Mouse (Mus musculus): ENCODE data around the gene Nras. TPM values are rescaled to one million over a fixed set of nuclear protein-coding genes. Genes with fewer than 3 reads are reported as not detected.

Gene Nras
- polyA plus RNA-seq, 1 experiment from 2014 or later: 82.9 TPM

- Histone ChIP-seq H3K9me3 (0 out of 2 replicates have a peak, but pooled peaks cover 8% of the 10 kb centered on the region), H3K36me3 (peaks cover 73% of the 10 kb centered on the region), H3K9ac (replicated peaks) (no peak overlapping the region), H3K4me3 (replicated peaks) (no peak overlapping the region), H3K27ac (no peak overlapping the region), H3K4me1 (replicated peaks) (no peaks in the 10 kb centered on the region), H3K4me2 (no peak overlapping the region), H3K27me3 (no peaks in the 10 kb centered on the region)
- no peak for ATAC-seq (ENCODE audit: insufficient number of reproducible peaks, insufficient read depth, low FRiP score, low TSS enrichment, low read depth)
- WGBS: 90% methylated on average over 8 of the region's 8 CpGs
These were observed 8.8 kb downstream of the Nras start for GRCm38 (mm10) chr3:103066927-103067326.

- no peak overlapping the region for H3K27ac ChIP-seq
- no peak overlapping the region for H3K4me2 ChIP-seq
- peaks cover 53% of the 10 kb centered on the region for H3K36me3 ChIP-seq
- ATAC-seq (ENCODE audit: insufficient number of reproducible peaks, insufficient read depth, low FRiP score, low TSS enrichment, low read depth): no peak
- no peaks in the 10 kb centered on the region for H3K4me1 ChIP-seq (replicated peaks)
- no peaks in the 10 kb centered on the region for H3K27me3 ChIP-seq
- 0 out of 2 replicates have a peak, but pooled peaks cover 8% of the 10 kb centered on the region for H3K9me3 ChIP-seq
- H3K9ac ChIP-seq (replicated peaks): no peak overlapping the region
- H3K4me3 ChIP-seq (replicated peaks): no peak overlapping the region
- WGBS: 89% methylated on average over 6 of the region's 6 CpGs
These were observed 10.9 kb downstream of the Nras start for GRCm38 (mm10) chr3:103068971-103069370.

GRCm38 (mm10) chr3:103073771-103074170, 15.7 kb downstream of the Nras start, which contains the start of gene Ampd1:
Gene Ampd1 (plus strand): TSS chr3:103074014.
- Histone ChIP-seq H3K4me3 (replicated peaks) (no peak within 1 kb of the TSS), H3K9me3 (0 out of 2 replicates have a peak, but pooled peaks cover 8% of the 10 kb centered on the region), H3K27ac (no peak within 1 kb of the TSS), H3K36me3 (peaks cover 8% of the 10 kb centered on the region), H3K4me1 (replicated peaks) (no peaks in the 10 kb centered on the region), H3K4me2 (no peak within 1 kb of the TSS), H3K27me3 (no peaks in the 10 kb centered on the region), H3K9ac (replicated peaks) (no peak within 1 kb of the TSS)
- no peak for ATAC-seq (ENCODE audit: insufficient number of reproducible peaks, insufficient read depth, low FRiP score, low TSS enrichment, low read depth)
- WGBS: 67% methylated on average over 5 of the region's 5 CpGs

- Histone ChIP-seq H3K9me3 (0 out of 2 replicates have a peak, but pooled peaks cover 8% of the 10 kb centered on the region), H3K4me2 (no peak overlapping the region), H3K9ac (replicated peaks) (no peak overlapping the region), H3K36me3 (no peaks in the 10 kb centered on the region), H3K4me1 (replicated peaks) (no peaks in the 10 kb centered on the region), H3K4me3 (replicated peaks) (no peak overlapping the region), H3K27ac (no peak overlapping the region), H3K27me3 (no peaks in the 10 kb centered on the region)
- ATAC-seq (ENCODE audit: insufficient number of reproducible peaks, insufficient read depth, low FRiP score, low TSS enrichment, low read depth): no peak
- 85% methylated on average over 9 of the region's 9 CpGs for WGBS
These were observed 17.8 kb downstream of the Nras start for GRCm38 (mm10) chr3:103075871-103076270.

- H3K4me3 ChIP-seq (replicated peaks): no peak overlapping the region
- no peaks in the 10 kb centered on the region for H3K4me1 ChIP-seq (replicated peaks)
- H3K9ac ChIP-seq (replicated peaks): no peak overlapping the region
- H3K9me3 ChIP-seq: 0 out of 2 replicates have a peak, but pooled peaks cover 4% of the 10 kb centered on the region
- no peak overlapping the region for H3K4me2 ChIP-seq
- no peak overlapping the region for H3K27ac ChIP-seq
- WGBS: 91% methylated on average over 9 of the region's 9 CpGs
- no peak for ATAC-seq (ENCODE audit: insufficient number of reproducible peaks, insufficient read depth, low FRiP score, low TSS enrichment, low read depth)
- H3K36me3 ChIP-seq: no peaks in the 10 kb centered on the region
- no peaks in the 10 kb centered on the region for H3K27me3 ChIP-seq
These were observed 18.4 kb downstream of the Nras start for GRCm38 (mm10) chr3:103076476-103076875.

- H3K9me3 ChIP-seq: no peaks in the 10 kb centered on the region
- no peaks in the 10 kb centered on the region for H3K4me1 ChIP-seq (replicated peaks)
- H3K4me2 ChIP-seq: no peak overlapping the region
- H3K4me3 ChIP-seq (replicated peaks): no peak overlapping the region
- H3K27me3 ChIP-seq: no peaks in the 10 kb centered on the region
- WGBS: 89% methylated on average over 9 of the region's 9 CpGs
- no peak for ATAC-seq (ENCODE audit: insufficient number of reproducible peaks, insufficient read depth, low FRiP score, low TSS enrichment, low read depth)
- H3K9ac ChIP-seq (replicated peaks): no peak overlapping the region
- H3K27ac ChIP-seq: no peak overlapping the region
- no peaks in the 10 kb centered on the region for H3K36me3 ChIP-seq
These were observed 21.2 kb downstream of the Nras start for GRCm38 (mm10) chr3:103079301-103079700.

GRCm38 (mm10) chr3:103081051-103081450, 23.0 kb downstream of the Nras start:
- 82% methylated on average over 11 of the region's 11 CpGs for WGBS

GRCm38 (mm10) chr3:103081861-103082453, 23.9 kb downstream of the Nras start:
- H3K9me3 ChIP-seq: no peaks in the 10 kb centered on the region
- 86% methylated on average over 17 of the region's 17 CpGs for WGBS
- no peak overlapping the region for H3K27ac ChIP-seq
- no peaks in the 10 kb centered on the region for H3K36me3 ChIP-seq
- ATAC-seq (ENCODE audit: insufficient number of reproducible peaks, insufficient read depth, low FRiP score, low TSS enrichment, low read depth): no peak
- H3K4me2 ChIP-seq: no peak overlapping the region
- H3K4me1 ChIP-seq (replicated peaks): no peaks in the 10 kb centered on the region
- H3K9ac ChIP-seq (replicated peaks): no peak overlapping the region
- H3K27me3 ChIP-seq: no peaks in the 10 kb centered on the region
- no peak overlapping the region for H3K4me3 ChIP-seq (replicated peaks)

More at GRCm38 (mm10) chr3:103081051-103081450, 23.0 kb downstream of the Nras start:
- Histone ChIP-seq H3K4me1 (replicated peaks) (no peaks in the 10 kb centered on the region), H3K4me3 (replicated peaks) (no peak overlapping the region), H3K9ac (replicated peaks) (no peak overlapping the region), H3K4me2 (no peak overlapping the region), H3K36me3 (no peaks in the 10 kb centered on the region), H3K27me3 (no peaks in the 10 kb centered on the region), H3K27ac (no peak overlapping the region), H3K9me3 (no peaks in the 10 kb centered on the region)
- no peak for ATAC-seq (ENCODE audit: insufficient number of reproducible peaks, insufficient read depth, low FRiP score, low TSS enrichment, low read depth)

DNA sequence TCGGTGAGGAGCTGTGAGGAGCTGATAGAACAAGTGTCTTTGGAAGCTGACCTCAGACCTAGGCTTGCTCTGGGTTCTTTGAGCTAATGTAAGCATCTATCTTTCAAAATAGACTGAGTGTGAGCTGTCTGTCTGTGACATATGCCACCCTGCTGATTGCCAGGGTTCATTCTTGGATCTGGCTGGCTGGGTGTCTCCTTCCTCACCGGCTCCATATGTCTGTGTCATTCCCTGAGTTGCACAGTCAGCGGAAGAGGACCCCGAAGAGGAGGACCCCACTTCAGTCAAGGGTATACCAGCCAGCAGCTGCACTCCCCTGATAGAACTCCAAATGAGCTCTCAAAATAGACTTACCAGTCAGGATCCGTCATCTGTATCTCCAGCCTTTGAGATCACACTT, 24.7 kb downstream of the Nras start:
- Histone ChIP-seq H3K36me3 (no peaks in the 10 kb centered on the region), H3K27me3 (no peaks in the 10 kb centered on the region), H3K27ac (no peak overlapping the region), H3K4me1 (replicated peaks) (no peaks in the 10 kb centered on the region), H3K4me3 (replicated peaks) (no peak overlapping the region), H3K9me3 (no peaks in the 10 kb centered on the region), H3K9ac (replicated peaks) (no peak overlapping the region), H3K4me2 (no peak overlapping the region)
- ATAC-seq (ENCODE audit: insufficient number of reproducible peaks, insufficient read depth, low FRiP score, low TSS enrichment, low read depth): no peak
- 91% methylated on average over 5 of the region's 5 CpGs for whole genome bisulfite sequencing

DNA sequence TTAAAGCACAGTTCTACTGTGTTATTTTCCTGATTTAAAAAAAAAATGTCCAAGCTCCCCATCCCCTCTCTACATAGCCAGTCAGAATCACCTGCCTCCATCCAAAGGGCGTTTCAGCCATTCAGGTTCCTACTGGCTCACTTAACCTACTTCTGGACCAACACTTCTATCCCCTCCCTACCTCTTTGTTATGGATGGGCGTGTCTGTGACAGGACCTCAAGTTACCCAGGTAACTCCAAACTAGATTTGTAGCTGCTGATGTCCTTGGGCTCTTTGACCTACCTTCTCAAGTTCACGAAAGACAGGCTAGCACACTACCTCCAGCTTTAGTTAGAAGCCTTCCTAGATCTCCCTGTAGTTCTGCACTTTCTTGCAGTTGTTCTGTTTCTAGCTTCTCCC, 27.9 kb downstream of the Nras start:
- no peaks in the 10 kb centered on the region for H3K4me1 ChIP-seq (replicated peaks)
- no peak overlapping the region for H3K27ac ChIP-seq
- no peaks in the 10 kb centered on the region for H3K9me3 ChIP-seq
- 80% methylated on average over 3 of the region's 3 CpGs for WGBS
- H3K4me3 ChIP-seq (replicated peaks): no peak overlapping the region
- H3K4me2 ChIP-seq: no peak overlapping the region
- no peak for ATAC-seq (ENCODE audit: insufficient number of reproducible peaks, insufficient read depth, low FRiP score, low TSS enrichment, low read depth)
- H3K9ac ChIP-seq (replicated peaks): no peak overlapping the region
- H3K36me3 ChIP-seq: no peaks in the 10 kb centered on the region
- no peaks in the 10 kb centered on the region for H3K27me3 ChIP-seq

DNA sequence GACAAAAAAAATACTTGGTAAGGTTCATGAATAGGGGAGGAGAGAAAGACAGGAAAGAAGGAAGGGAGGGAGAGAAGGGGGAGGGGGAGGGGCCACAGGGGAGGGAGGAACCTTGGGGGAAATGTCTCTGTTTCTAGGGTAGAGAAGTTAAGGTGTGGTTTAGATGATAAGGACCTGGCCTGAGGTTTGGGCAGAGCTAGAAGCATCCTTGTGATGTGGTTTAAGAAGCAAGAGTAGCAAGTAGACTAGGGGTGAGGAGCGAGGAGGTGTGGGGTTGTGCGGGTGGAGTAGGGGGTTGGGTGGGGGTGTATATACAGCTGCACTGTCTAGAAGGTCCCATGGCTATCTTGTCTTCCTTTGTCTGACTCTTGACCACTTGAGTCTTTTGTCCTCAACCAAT, 33.7 kb downstream of the Nras start:
- Histone ChIP-seq H3K9me3 (no peaks in the 10 kb centered on the region), H3K27ac (no peak overlapping the region), H3K27me3 (no peaks in the 10 kb centered on the region), H3K9ac (replicated peaks) (no peak overlapping the region), H3K4me1 (replicated peaks) (no peaks in the 10 kb centered on the region), H3K4me3 (replicated peaks) (no peak overlapping the region), H3K4me2 (no peak overlapping the region), H3K36me3 (no peaks in the 10 kb centered on the region)
- 100% methylated on average over 2 of the region's 2 CpGs for WGBS
- no peak for ATAC-seq (ENCODE audit: insufficient number of reproducible peaks, insufficient read depth, low FRiP score, low TSS enrichment, low read depth)

GRCm38 (mm10) chr3:103098662-103099061, 40.6 kb downstream of the Nras start:
- ATAC-seq (ENCODE audit: insufficient number of reproducible peaks, insufficient read depth, low FRiP score, low TSS enrichment, low read depth): no peak
- Histone ChIP-seq H3K36me3 (no peaks in the 10 kb centered on the region), H3K4me1 (replicated peaks) (peaks cover 4% of the 10 kb centered on the region; the same call in 1 of the 2 replicates), H3K27me3 (no peaks in the 10 kb centered on the region), H3K27ac (no peak overlapping the region), H3K4me2 (no peak overlapping the region), H3K9ac (replicated peaks) (no peak overlapping the region), H3K4me3 (replicated peaks) (no peak overlapping the region), H3K9me3 (no peaks in the 10 kb centered on the region)
- 77% methylated on average over 23 of the region's 23 CpGs for WGBS
